Mouse (Mus musculus) hindbrain, embryonic 11.5 days (tissue): Measurements from ENCODE around the gene Inf2. TPM values are rescaled to one million over a fixed set of nuclear protein-coding genes. Genes with fewer than 3 reads are reported as not detected.

Experiments
- polyA plus RNA-seq: library from polyadenylated mRNA; unstranded; fragments of >200 nt; fragmentation: Nextera tagmentation; extraction: Ambion mirVana; gene quantifications from 2 replicates; pipeline ENCODE4 v1.2.1, GENCODE M21; 2014

The Inf2 gene
- polyA plus RNA-seq, 1 experiment from 2014 or later = 1.2 TPM

Other genes with a start within 250 kb of the Inf2 start
- gene A530016L24Rik, start 99.3 kb upstream of the Inf2 start, polyA plus RNA-seq = not detected in 2 replicates
- 6.0 and 7.0 TPM in 2 replicates for gene Tmem179, start 72.0 kb upstream of the Inf2 start, polyA plus RNA-seq
- 2.1 and 2.6 TPM in 2 replicates for gene Adssl1, start 31.3 kb downstream of the Inf2 start, polyA plus RNA-seq
- gene Siva1, start 55.9 kb downstream of the Inf2 start, polyA plus RNA-seq = 178 and 182 TPM in 2 replicates
- gene Akt1, start 86.1 kb downstream of the Inf2 start, polyA plus RNA-seq = 50.8 and 76.5 TPM in 2 replicates
- 4.3 and 7.0 TPM in 2 replicates for gene Zbtb42, start 90.0 kb downstream of the Inf2 start, polyA plus RNA-seq
- gene Cep170b, start 131.7 kb downstream of the Inf2 start, polyA plus RNA-seq = 8.5 and 8.7 TPM in 2 replicates
- 4.7 and 6.2 TPM in 2 replicates for gene Pld4, start 171.9 kb downstream of the Inf2 start, polyA plus RNA-seq
- gene Ahnak2, start 213.9 kb downstream of the Inf2 start, polyA plus RNA-seq = 0.21 and 0.29 TPM in 2 replicates
- gene Clba1, start 220.2 kb downstream of the Inf2 start, polyA plus RNA-seq = 15.4 and 15.9 TPM in 2 replicates
- gene Cdca4, start 240.6 kb downstream of the Inf2 start, polyA plus RNA-seq = 146 and 151 TPM in 2 replicates